Mouse (Mus musculus) megakaryocyte, embryonic 14.5 days (primary cell): ENCODE measurements at regions not wholly inside any gene's neighbourhood (a gene's known extent, or its start where the extent isn't known, plus 50 kb on each side); places are given as distances from the start of the nearest gene placed in this dataset.
"Not testable (repeated sequence)": the region's sequence is repeated elsewhere in the genome, so short reads cannot be mapped to it uniquely, and the experiment has no call there.

ENCODE experiments used
- FLI1 ChIP-seq: IDR thresholded peaks from 2 replicates; pipeline ENCODE4 v1.6.1; 2012; ENCODE audit warnings: low read length, inconsistent platforms, mixed read lengths
- GATA1 ChIP-seq: IDR thresholded peaks from 3 replicates; pipeline ENCODE4 v1.6.1; 2012; ENCODE audit warnings: mixed read lengths, low read length, inconsistent platforms, borderline replicate concordance

- not testable (repeated sequence) for TF ChIP-seq GATA1, FLI1
Measured at GRCm38 (mm10) chr12:117382727-117383126, 133.6 kb upstream of the Rapgef5 start.
